Mouse (Mus musculus) E14TG2a.4 (cell line): ENCODE measurements around the gene Ccdc136.

Experiments
- CTCF ChIP-seq: conservative IDR thresholded peaks from 2 replicates; pipeline ENCODE4 v1.5.1; 2014; ENCODE audit warnings: low read length
- POU5F1 ChIP-seq: IDR thresholded peaks from 2 replicates; pipeline ENCODE4 v1.6.1; 2014; ENCODE audit warnings: low read length, borderline replicate concordance

DNA sequence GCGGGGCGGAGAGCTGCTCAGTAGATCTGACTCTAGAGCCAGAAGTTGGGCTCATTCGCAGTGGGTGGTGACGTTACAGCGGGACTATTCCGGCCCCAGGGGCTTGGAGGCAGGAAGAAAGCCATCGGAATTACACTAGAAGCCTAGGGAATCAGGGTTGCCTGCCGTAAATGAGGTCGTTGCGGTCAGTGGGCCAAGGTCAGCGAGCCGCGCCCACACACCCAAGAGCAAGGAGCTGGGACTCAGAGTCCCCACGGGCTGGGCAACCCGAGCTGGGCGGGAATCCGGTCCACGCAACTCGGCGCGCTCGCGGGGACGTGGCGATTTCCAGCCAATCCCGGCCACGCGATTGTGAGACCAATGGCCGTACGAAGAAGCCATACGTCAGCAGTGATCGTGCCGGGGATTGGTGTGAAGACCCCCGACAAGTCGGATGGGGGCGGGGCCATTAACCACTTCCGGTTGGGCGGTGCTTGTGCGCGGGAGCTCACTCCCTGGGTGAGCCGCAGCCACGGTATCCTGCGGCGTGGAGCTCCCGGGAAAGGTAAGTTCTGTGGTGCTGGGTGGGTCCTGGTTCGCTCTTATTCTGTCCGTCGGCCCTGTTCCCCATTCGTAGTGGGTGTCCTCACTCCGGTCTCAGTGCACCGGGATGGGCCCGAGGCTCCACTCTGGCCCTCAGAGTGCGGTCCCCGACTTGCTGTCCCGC, 48.3 kb upstream of the Ccdc136 start, which contains the start of gene Calu:
- no peak for TF ChIP-seq CTCF
- TF ChIP-seq POU5F1 = no peak
